32 mouse cellular contexts compared by ENCODE assay signal in genomic region chr15:84398617-84399016, GRCm38 (mm10). TPM values are rescaled to one million over a fixed set of nuclear protein-coding genes. Genes with fewer than 3 reads are reported as not detected.
A peak's percentile ranks its signal among the peaks of the same experiment; 100 is the strongest.
DNase-seq lines count a peak whose midpoint lies in the region; ATAC-seq and TF ChIP-seq lines count a peak whose summit lies in the region.
"Had no signal": no experiment of that assay in that cellular context is flagged by ENCODE, and none has a peak within 500 bp of the region (broad histone marks: within the 10 kb centered on the region; RNA-seq: fewer than 3 reads in every experiment).

No protein-coding gene starts in this region.

- WGBS in hindbrain, embryonic 14.5 days, result 89% methylated on average over 4 of the region's 4 CpGs
- WGBS in midbrain, embryonic 13.5 days, result 94% methylated on average over 4 of the region's 4 CpGs

- peaks cover 25% of the 10 kb centered on the region; the same call in 1 of the 2 replicates for H3K4me1 ChIP-seq in hindbrain, embryonic 14.5 days (replicated peaks; ENCODE audit: control insufficient read depth, insufficient read depth, low read length)
- peaks cover 48% of the 10 kb centered on the region for H3K4me1 ChIP-seq in midbrain, embryonic 13.5 days (replicated peaks)
- H3K4me1 ChIP-seq: heart, embryonic 12.5 days; liver, embryonic 15.5 days; lung, embryonic 15.5 days had no signal

- H3K4me2 ChIP-seq in hindbrain, embryonic 14.5 days (replicated peaks), result no peak overlapping the region
- no peak overlapping the region for H3K4me2 ChIP-seq in midbrain, embryonic 13.5 days (replicated peaks)
- H3K4me2 ChIP-seq: embryonic facial prominence, embryonic 13.5 days; heart, embryonic 12.5 days; kidney, embryonic 15.5 days; liver, embryonic 15.5 days; lung, embryonic 15.5 days had no signal

- TF ChIP-seq CTCF in layer of hippocampus, adult 2 months (conservative IDR thresholded peaks at IDR 0.05), result no peak

- H3K36me3 ChIP-seq in hindbrain, embryonic 14.5 days (replicated peaks; ENCODE audit: control insufficient read depth, insufficient read depth), result no peaks in the 10 kb centered on the region
- no peaks in the 10 kb centered on the region for H3K36me3 ChIP-seq in midbrain, embryonic 13.5 days
- H3K36me3 ChIP-seq: embryonic facial prominence, embryonic 13.5 days; forebrain, embryonic 10.5 days; heart, embryonic 12.5 days; kidney, embryonic 15.5 days; liver, embryonic 15.5 days; lung, embryonic 15.5 days had no signal

- H3K27ac ChIP-seq in layer of hippocampus, adult 2 months, result peak overlapping the region; percentile 62; the same call in 1 of the 2 replicates
- 0 out of 2 replicates have a peak overlapping the region, but pooled peaks have one; percentile 17 for H3K27ac ChIP-seq in hindbrain, embryonic 14.5 days
- H3K27ac ChIP-seq in midbrain, embryonic 13.5 days, result no peak overlapping the region
- H3K27ac ChIP-seq: embryonic facial prominence, embryonic 13.5 days; forebrain, embryonic 10.5 days; gastrocnemius, adult 2 months; kidney, embryonic 15.5 days; liver, embryonic 15.5 days; lung, embryonic 15.5 days; macrophage had no signal

- no peaks in the 10 kb centered on the region for H3K27me3 ChIP-seq in hindbrain, embryonic 14.5 days (ENCODE audit: control insufficient read depth, insufficient read depth, low read length)
- H3K27me3 ChIP-seq in midbrain, embryonic 13.5 days, result peaks cover 3% of the 10 kb centered on the region; the same call in 1 of the 2 replicates
- H3K27me3 ChIP-seq: kidney, embryonic 15.5 days; lung, embryonic 15.5 days had no signal

- H3K9ac ChIP-seq in hindbrain, embryonic 14.5 days, result no peak overlapping the region
- H3K9ac ChIP-seq in midbrain, embryonic 13.5 days (replicated peaks), result no peak overlapping the region
- H3K9ac ChIP-seq: embryonic facial prominence, embryonic 13.5 days; heart, embryonic 12.5 days; kidney, embryonic 15.5 days; liver, embryonic 15.5 days; lung, embryonic 15.5 days had no signal

- ATAC-seq in hindbrain, embryonic 14.5 days (ENCODE audit: low FRiP score), result no peak
- ATAC-seq in midbrain, embryonic 13.5 days, result no peak
- ATAC-seq: forebrain, embryonic 16.5 days; midbrain, embryonic 16.5 days had no signal

- no peaks in the 10 kb centered on the region for H3K9me3 ChIP-seq in hindbrain, embryonic 14.5 days (ENCODE audit: control insufficient read depth, low read length)
- H3K9me3 ChIP-seq in midbrain, embryonic 13.5 days, result no peaks in the 10 kb centered on the region
- H3K9me3 ChIP-seq: embryonic facial prominence, embryonic 13.5 days; forebrain, embryonic 10.5 days; heart, embryonic 12.5 days; kidney, embryonic 15.5 days; liver, embryonic 15.5 days; lung, embryonic 15.5 days had no signal

- H3K4me3 ChIP-seq in layer of hippocampus, adult 2 months, result no peak overlapping the region
- H3K4me3 ChIP-seq in hindbrain, embryonic 14.5 days (replicated peaks; ENCODE audit: low read length), result no peak overlapping the region
- H3K4me3 ChIP-seq in midbrain, embryonic 13.5 days (replicated peaks), result no peak overlapping the region
- H3K4me3 ChIP-seq: embryonic facial prominence, embryonic 13.5 days; forebrain, embryonic 10.5 days; gastrocnemius, adult 2 months; heart, embryonic 12.5 days; kidney, embryonic 15.5 days; liver, embryonic 15.5 days; lung, embryonic 15.5 days had no signal

- DNase-seq in layer of hippocampus, adult 2 months (ENCODE audit: low spot score in 2 of 2), result no peak
- no peak for DNase-seq in layer of hippocampus, adult 9-10 months (ENCODE audit: low spot score)
- DNase-seq in 3T3-L1 (ENCODE audit: low read depth, low spot score) (peak; percentile 52), MN1 (ENCODE audit: low spot score) (peak; percentile 54)
- no peak for DNase-seq in hindbrain, embryonic 14.5 days (ENCODE audit: low spot score)
- no peak for DNase-seq in lung, adult 18-20 months
- DNase-seq: adrenal gland, postnatal 25 days; B cell, adult 2 months; cerebellum, adult 11-12 months; cerebellum, adult 9-11 months; gastrocnemius, adult 2 months; gastrocnemius, postnatal 36 days; heart, adult 18-20 months; kidney, adult 18-20 months; kidney, postnatal 36 days; layer of hippocampus, postnatal 36 days; liver; right cerebral cortex, adult 18-20 months; spleen, adult 18-20 months; thymus, postnatal 14 days had no signal

RNA-seq across cellular contexts. Expression of gene Shisal1, which starts 48.3 kb away (rescaled TPM):
- total RNA-seq in layer of hippocampus, adult 2 months (2021), result 10 to 100 TPM; 61.4 to 63.9 TPM
- polyA plus RNA-seq in hindbrain, embryonic 14.5 days (2014; fragmentation: Nextera tagmentation; extraction: Ambion mirVana), result 13.1 and 15.4 TPM in 2 replicates
- polyA plus RNA-seq in midbrain, embryonic 13.5 days (2015; fragmentation: Nextera tagmentation; extraction: Ambion mirVana), result 10.8 and 11.1 TPM in 2 replicates
- total RNA-seq: CH12.LX; megakaryocyte-erythroid progenitor cell, adult 5-6 weeks had no signal
- polyA plus RNA-seq: macrophage had no signal

Comparison
In these comparisons a context has a peak if more than half of its experiments do, and no peak if none do; other contexts are left out.
1. DNase-seq: peak in 3T3-L1 (single experiment) and MN1 (single experiment); none in layer of hippocampus, adult 2 months (0 of 2), layer of hippocampus, adult 9-10 months (single experiment), hindbrain, embryonic 14.5 days (single experiment) and lung, adult 18-20 months (0 of 2).